Mouse (Mus musculus) lung, postnatal 0 days (tissue): Measurements from ENCODE around the gene Grm4. TPM values are rescaled to one million over a fixed set of nuclear protein-coding genes. Genes with fewer than 3 reads are reported as not detected.

ENCODE experiments used
- ATAC-seq: fragments of 200-750 bp; cut with Nextera tagmentation; 2 replicates; pipeline ENCODE4 v1.8.0; 2017; ENCODE audit warnings: moderate library complexity
- DNase-seq: peaks from one replicate; pipeline ENCODE4 v3.0.0-alpha.2; 2016; ENCODE audit warnings: low spot score
- H3K27ac ChIP-seq: fragments of 300-500 bp; sonication (generic); 2 replicates; pipeline ENCODE4 v1.5.1; 2014; ENCODE audit warnings: antibody characterized with exemption, mild to moderate bottlenecking, low read length, mixed read lengths
- H3K27me3 ChIP-seq: fragments of 300-500 bp; sonication (generic); replicated peaks from 2 replicates; pipeline ENCODE4 v1.6.1; 2014; ENCODE audit warnings: low read length, mixed read lengths; ENCODE audit not compliant: insufficient read depth
- H3K36me3 ChIP-seq: fragments of 300-500 bp; sonication (generic); 2 replicates; pipeline ENCODE4 v1.6.1; 2014; ENCODE audit warnings: low read length, mixed read lengths; ENCODE audit not compliant: insufficient read depth
- H3K4me1 ChIP-seq: fragments of 300-500 bp; sonication (generic); 2 replicates; pipeline ENCODE4 v1.6.1; 2014; ENCODE audit warnings: antibody characterized with exemption, low read depth, low read length, mixed read lengths; ENCODE audit not compliant: insufficient read depth
- H3K4me2 ChIP-seq: fragments of 300-500 bp; sonication (generic); replicated peaks from 2 replicates; pipeline ENCODE4 v1.6.1; 2014; ENCODE audit warnings: low read depth, mild to moderate bottlenecking, low read length, moderate library complexity, mixed read lengths
- H3K4me3 ChIP-seq: fragments of 300-500 bp; sonication (generic); 2 replicates; pipeline ENCODE4 v1.5.1; 2014; ENCODE audit warnings: low read depth, low read length
- H3K9ac ChIP-seq: fragments of 300-500 bp; sonication (generic); replicated peaks from 2 replicates; pipeline ENCODE4 v1.6.1; 2014; ENCODE audit warnings: low read depth, mild to moderate bottlenecking
- H3K9me3 ChIP-seq: fragments of 300-500 bp; sonication (generic); 2 replicates; pipeline ENCODE4 v1.6.1; 2016; ENCODE audit warnings: low read length, mixed read lengths
- CTCF ChIP-seq: IDR thresholded peaks from 2 replicates; pipeline ENCODE4 v1.5.1; 2016; ENCODE audit warnings: antibody characterized with exemption, mild to moderate bottlenecking
- EP300 ChIP-seq: IDR thresholded peaks from 2 replicates; pipeline ENCODE4 v1.6.1; 2016; ENCODE audit warnings: antibody characterized with exemption, mild to moderate bottlenecking, control low read depth
- WGBS: fragments of 180-500 bp; shearing (Covaris S2); extraction: QIAGEN DNeasy Blood & Tissue Kit; methylation state at CpG from one replicate; pipeline ENCODE4 v1.1.7; 2014; 5-methylcytosine and 5-hydroxymethylcytosine counted together
- polyA plus RNA-seq: library from polyadenylated mRNA; unstranded; fragments of >200 nt; fragmentation: Nextera tagmentation; extraction: Ambion mirVana; gene quantifications from 2 replicates; pipeline ENCODE4 v1.2.1, GENCODE M21; 2015

Grm4 gene
- polyA plus RNA-seq, 1 experiment from 2014 or later, result not detected

DNA sequence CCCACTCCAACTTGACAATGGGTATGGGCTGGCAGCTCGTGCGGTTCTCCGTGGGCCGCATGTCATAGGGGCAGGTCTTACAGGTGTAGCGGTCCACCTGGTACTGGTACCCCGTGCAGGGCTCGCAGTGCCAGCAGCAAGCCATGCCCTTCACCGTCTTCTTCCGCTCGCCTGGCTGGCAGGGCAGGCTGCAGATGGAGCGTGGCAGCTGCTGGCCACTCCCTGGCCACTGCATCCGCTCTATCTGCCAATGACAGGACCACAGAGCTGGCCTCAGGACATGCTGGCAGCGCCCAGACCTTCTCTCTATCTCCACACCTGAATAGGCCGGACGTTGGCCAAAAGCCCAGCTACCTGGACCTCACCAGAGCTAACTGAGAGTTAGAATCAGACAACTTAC lies 86.0 kb downstream of the Grm4 start:
- TF ChIP-seq EP300, result no peak
- TF ChIP-seq CTCF, result no peak
- Histone ChIP-seq H3K36me3 (no peaks in the 10 kb centered on the region), H3K27me3 (no peaks in the 10 kb centered on the region), H3K4me2 (no peak overlapping the region), H3K4me3 (no peak overlapping the region), H3K4me1 (no peaks in the 10 kb centered on the region), H3K27ac (no peak overlapping the region), H3K9ac (no peak overlapping the region), H3K9me3 (no peaks in the 10 kb centered on the region)
- ATAC-seq (no peak), DNase-seq (no peak)
- 93% methylated on average over 15 of the region's 15 CpGs for WGBS

DNA sequence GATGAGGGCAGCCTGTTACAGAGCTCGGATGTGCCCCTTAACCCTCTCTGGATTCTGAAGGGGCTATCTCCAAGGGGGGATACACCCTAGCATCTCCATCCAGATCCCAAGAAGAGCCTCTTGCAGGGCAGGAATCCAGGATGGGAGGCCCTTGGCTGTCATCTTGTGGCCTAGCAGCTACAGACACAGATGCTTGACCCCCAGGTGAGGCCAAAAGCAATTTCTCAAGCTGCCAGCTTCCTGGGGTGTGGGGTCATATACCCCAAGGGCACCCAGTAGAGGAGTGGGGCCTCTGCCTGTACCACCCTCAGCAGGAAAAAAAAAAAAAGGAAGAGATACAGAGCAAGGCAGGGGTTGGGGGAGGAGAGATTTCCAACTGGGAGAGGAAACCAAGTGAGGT lies 87.1 kb downstream of the Grm4 start:
- Histone ChIP-seq H3K4me2 (no peak overlapping the region), H3K27ac (no peak overlapping the region), H3K4me3 (no peak overlapping the region), H3K27me3 (no peaks in the 10 kb centered on the region), H3K9me3 (no peaks in the 10 kb centered on the region), H3K4me1 (no peaks in the 10 kb centered on the region), H3K36me3 (no peaks in the 10 kb centered on the region), H3K9ac (no peak overlapping the region)
- DNase-seq (no peak), ATAC-seq (no peak)
- TF ChIP-seq EP300 (no peak), CTCF (no peak)
- 53% methylated on average over 1 of the region's 1 CpGs for WGBS

DNA sequence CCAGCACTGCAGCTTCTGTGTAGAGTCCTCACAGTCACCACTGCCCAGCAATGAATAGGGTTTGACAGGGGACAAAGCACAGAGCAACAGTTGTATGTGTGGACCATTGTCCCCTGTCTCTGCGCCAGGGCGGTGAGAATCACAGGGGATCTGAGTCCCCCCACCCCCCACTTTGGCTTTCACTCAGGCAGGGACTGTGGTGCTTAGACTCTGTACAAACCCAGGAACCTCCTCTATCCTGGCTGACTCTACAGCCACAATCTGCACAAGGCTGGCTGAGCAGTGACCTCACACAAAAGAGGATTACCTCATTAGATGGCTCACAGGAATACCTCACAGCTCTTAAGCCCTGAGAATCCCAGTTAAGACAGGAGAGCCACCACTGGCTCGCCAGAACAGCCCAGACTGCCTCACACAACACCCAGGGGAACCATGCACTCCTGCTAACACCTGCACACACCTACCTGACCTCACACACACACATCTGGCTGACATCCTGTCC lies 88.0 kb downstream of the Grm4 start:
- WGBS, result 68% methylated on average over 3 of the region's 3 CpGs
- Histone ChIP-seq H3K36me3 (no peaks in the 10 kb centered on the region), H3K4me3 (no peak overlapping the region), H3K27ac (no peak overlapping the region), H3K27me3 (no peaks in the 10 kb centered on the region), H3K4me2 (no peak overlapping the region), H3K4me1 (no peaks in the 10 kb centered on the region), H3K9me3 (0 out of 2 replicates have a peak, but pooled peaks cover 4% of the 10 kb centered on the region), H3K9ac (no peak overlapping the region)
- ATAC-seq, result no peak
- TF ChIP-seq CTCF, result no peak
- TF ChIP-seq EP300, result no peak
- DNase-seq, result no peak

DNA sequence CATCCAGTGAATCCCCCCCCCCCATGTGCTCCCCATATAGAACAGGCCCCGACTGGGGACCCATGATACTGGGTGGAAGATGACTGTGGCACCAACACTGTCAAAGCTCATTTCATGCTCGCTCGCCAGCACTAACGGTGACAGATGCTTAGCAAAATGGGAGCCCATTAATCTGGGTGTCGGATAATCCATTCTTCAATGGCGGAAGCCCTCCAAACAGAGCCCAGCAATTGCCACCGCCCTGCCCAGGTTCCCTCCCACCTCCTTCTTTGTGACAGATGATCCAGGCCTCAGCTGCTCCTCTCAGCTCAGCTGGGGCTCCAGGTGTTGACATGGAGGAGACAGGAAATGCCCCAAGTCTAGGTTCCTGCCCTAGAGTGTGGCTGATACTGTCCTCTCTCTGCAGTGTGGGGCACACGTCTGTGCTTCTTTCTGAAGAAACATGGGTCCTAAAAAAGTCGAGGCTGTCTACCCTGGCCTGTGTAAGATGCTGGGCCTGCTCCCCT lies 89.0 kb downstream of the Grm4 start:
- no peaks in the 10 kb centered on the region for H3K27me3 ChIP-seq
- H3K9me3 ChIP-seq, result 0 out of 2 replicates have a peak, but pooled peaks cover 5% of the 10 kb centered on the region
- no peak overlapping the region for H3K9ac ChIP-seq
- ATAC-seq (no peak), DNase-seq (no peak)
- TF ChIP-seq EP300, result no peak
- no peak for TF ChIP-seq CTCF
- no peak overlapping the region for H3K27ac ChIP-seq
- 63% methylated on average over 9 of the region's 9 CpGs for WGBS
- H3K36me3 ChIP-seq, result no peaks in the 10 kb centered on the region
- H3K4me1 ChIP-seq, result no peaks in the 10 kb centered on the region
- no peak overlapping the region for H3K4me2 ChIP-seq
- no peak overlapping the region for H3K4me3 ChIP-seq

DNA sequence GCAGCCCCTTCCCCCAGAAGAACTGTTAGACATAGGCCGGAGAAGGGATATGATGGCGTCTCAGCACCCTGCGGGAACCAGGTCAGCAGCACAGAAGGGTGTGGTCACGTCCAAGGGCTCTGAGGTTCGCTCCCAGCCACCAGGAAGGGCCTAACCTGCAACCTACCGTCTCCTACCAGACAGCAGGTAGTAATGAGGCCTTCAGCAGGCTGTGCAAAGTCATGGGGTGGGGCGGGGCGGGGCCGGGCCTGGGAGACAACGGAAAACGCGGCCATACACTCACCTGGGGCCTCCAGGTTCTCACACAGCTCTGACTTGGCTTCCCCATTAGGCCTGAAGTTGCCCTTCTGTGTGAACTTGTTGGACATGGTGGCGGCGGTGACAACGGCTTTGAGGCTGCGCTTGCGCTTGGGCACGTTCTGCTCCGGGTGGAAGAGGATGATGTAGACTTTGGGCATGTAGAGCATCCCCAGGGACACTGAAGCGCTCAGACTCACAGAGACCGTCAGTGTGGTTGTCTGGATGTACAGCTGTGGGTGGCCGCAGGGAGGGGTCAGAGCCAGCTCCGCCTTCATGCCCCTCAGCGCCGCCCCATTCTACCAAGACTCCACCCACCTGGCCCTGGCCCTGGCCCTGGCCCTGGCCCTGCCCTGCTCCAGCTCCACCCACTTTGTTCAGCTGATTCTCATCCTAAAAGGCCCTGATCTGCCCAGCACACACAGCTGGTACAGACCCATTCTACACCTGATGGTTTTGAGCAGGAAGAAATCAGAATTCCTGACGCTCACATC lies 90.0 kb downstream of the Grm4 start:
- H3K27ac ChIP-seq, result no peak overlapping the region
- no peak overlapping the region for H3K4me2 ChIP-seq
- H3K4me3 ChIP-seq, result no peak overlapping the region
- 87% methylated on average over 26 of the region's 26 CpGs for WGBS
- TF ChIP-seq CTCF (no peak), EP300 (no peak)
- no peak for ATAC-seq
- no peak overlapping the region for H3K9ac ChIP-seq
- H3K36me3 ChIP-seq, result no peaks in the 10 kb centered on the region
- no peaks in the 10 kb centered on the region for H3K27me3 ChIP-seq
- no peaks in the 10 kb centered on the region for H3K4me1 ChIP-seq
- no peak for DNase-seq
- H3K9me3 ChIP-seq, result 0 out of 2 replicates have a peak, but pooled peaks cover 5% of the 10 kb centered on the region

DNA sequence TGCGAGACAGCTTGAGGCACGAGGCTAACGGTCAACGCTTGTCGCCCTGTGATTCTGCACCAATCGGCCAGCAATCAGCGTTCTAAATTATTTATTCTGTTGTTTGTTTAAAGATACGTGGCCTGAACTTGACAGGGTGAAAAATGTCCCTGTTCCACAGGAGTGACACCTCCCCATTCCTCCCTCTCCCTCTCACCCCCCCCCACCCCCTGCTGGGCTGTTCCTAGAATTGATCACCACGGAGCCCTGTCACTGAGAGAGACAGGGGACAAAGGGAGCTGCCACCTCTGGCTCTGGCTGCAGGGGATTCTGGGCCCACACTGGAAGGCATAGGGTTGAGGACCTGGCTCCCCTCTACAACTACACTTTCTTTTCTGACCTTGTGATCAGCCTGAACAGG lies 91.4 kb downstream of the Grm4 start:
- DNase-seq, result no peak

More for the DNA sequence above, 91.4 kb downstream of the Grm4 start:
- Histone ChIP-seq H3K9me3 (0 out of 2 replicates have a peak, but pooled peaks cover 5% of the 10 kb centered on the region), H3K9ac (no peak overlapping the region), H3K4me2 (no peak overlapping the region), H3K27me3 (no peaks in the 10 kb centered on the region), H3K4me1 (no peaks in the 10 kb centered on the region), H3K36me3 (no peaks in the 10 kb centered on the region), H3K4me3 (no peak overlapping the region), H3K27ac (no peak overlapping the region)
- WGBS, result 8% methylated on average over 9 of the region's 9 CpGs
- TF ChIP-seq CTCF (no peak), EP300 (no peak)
- no peak for ATAC-seq
